Mouse (Mus musculus) heart, adult 8-10 months (tissue): Measurements from ENCODE around the gene Tmem201. TPM values are rescaled to one million over a fixed set of nuclear protein-coding genes. Genes with fewer than 3 reads are reported as not detected.
A peak's percentile ranks its signal among the peaks of the same experiment; 100 is the strongest.
"Not testable (repeated sequence)": the region's sequence is repeated elsewhere in the genome, so short reads cannot be mapped to it uniquely, and the experiment has no call there.

Experiments
- DNase-seq: peaks from one replicate; pipeline ENCODE4 v3.0.0; 2022; ENCODE audit warnings: low spot score
- total RNA-seq, 4 experiments: library from RNA; stranded (reverse); gene quantifications; 2 replicates each; pipeline ENCODE4 v1.2.4; 2022

Tmem201 gene
- total RNA-seq: 10 to 100 TPM; 92.2 to 93.9 (median 93.1) TPM

DNA sequence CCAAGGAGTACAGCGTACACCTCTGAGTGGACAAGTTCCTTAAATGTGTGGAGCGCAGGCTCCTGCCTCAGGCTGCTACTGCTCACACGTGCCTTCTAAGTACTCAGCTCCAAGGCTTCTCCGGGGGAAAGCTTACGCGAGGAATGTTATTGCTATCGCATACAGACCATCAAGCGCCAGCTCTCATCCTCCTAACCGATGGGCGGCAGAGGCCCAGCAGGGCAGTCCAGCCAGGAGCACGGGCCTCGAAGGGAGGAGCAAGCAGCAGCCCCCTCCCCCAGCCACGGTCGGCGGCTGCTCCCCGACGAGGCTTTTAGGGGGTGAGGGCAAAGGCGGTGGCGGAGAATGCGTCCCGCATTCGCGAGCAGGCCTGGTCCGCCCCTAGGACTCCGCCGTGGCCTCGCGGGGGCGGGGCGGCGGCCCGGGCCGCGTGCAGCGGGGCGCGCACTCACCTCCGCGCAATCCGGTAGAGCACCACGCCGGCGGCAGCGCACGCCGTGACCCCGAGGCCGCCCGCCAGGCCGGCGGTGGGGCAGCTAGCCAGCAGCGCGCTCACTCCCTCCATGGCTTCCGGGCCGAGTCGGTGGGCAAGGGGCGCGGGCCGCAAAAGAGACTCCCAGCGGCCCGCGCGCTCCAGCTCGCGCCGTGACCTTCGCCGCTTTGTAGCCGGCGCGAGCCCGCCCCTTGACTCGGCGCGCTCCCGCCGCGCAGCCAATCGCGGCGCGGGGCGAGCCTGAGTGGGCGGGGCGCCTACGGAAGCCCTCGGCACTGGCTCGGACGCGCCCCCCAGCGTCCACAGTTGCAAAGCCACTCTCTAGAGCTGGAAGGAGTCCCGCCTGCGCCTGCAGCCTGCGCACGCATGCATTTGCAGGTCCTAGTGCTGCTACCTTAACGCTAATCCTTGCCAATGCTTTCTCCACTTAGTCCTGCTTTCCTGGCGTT lies at the start of gene Tmem201:
Gene Tmem201, minus strand, starts transcription at position 662 of the 942 bp plus-strand sequence.
- peak; percentile 91 for DNase-seq

DNA sequence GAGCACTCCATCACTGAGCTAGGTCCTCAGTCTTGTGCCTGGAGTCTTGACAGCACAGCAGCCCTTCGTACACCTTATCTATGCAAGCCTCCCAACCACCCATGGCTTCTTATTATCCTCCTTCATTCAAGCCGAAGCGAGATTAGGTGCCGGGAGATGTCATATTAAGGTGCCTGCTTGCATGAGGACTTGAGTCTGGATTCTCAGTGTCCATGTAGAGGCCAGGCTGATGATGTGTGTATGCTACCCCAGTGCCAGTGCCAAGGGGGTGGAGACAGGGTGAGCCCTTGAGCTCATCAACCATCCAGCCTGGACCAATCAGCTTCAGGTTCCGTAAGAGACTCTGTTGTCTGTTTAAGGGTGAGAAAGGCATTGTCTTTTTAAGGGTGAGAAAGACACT lies 47.1 kb upstream of the Tmem201 start:
- no peak for DNase-seq

DNA sequence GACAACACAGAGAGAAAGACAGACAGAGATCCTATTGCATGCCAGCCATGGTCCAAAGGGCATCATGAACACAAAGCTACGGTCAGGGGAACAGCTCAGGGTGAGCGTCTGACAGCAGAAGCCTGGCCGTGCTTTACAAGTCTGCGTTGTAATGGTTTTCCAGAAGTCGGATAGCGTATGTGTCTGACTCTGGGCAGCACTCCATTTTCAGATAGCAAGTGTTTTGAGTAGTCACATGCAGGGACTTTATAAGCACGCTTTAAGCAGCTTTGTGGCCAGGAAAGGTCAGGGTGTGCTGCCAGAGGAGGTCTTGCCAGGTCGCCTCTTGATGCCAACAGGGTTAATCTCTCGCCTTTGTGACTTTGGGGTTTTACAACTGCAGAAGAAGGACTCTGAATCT lies 46.5 kb upstream of the Tmem201 start:
- no peak for DNase-seq

DNA sequence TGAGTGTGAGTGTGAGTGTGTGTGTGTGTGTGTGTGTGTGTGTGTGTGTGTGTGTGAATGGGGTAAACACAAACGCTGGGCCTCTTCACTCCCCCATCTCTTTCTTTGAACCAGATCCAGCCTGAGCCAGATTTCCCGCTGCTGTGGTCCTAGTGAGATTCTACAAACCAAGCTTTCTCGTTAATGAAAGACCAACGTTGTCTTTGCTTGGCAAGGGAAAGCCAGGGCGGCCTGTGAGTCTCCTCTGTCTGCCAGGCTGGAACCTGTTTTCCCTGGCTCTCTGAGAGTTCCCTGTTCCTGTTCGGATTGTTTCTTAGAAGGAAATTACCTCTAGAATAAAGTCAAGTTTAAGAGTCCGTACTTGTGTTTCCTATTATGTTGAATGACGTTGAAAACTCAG lies 45.1 kb upstream of the Tmem201 start:
- no peak for DNase-seq

DNA sequence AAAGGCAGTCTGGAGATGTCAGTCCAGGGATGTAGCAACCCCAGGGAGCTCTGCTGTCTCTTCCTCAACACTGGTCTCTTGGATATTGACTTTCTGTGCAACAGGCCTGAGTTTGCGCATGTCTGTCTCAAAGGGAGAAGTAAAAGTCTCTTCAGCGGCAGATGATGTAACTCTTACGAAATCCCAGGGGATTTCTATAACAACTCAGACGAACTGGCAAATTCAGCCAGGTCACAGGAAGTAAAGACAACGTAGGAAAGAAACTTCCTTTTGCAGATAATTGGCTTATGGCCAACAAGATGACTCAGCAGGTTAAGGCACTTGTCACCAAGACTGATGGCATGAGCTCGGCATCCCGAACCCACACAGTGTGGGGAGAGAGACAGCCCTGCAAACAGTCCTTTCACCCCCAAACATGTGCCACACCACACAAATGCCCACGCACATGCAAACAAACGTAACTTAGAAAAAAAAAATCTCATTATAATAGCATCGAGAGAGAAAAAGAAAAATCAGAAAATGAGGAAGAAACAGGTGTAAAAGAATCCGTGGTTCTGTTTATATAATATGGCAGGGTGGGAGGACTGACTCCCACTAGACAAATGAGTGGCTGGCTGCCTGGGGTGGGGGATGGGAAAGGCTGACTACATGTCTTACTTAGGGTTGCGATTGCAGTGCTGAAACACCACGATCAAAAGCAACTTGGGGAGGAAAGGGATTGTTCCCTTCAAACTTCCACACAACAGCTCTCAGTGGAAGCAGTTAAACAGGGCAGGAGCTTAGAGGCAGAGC lies 42.9 kb upstream of the Tmem201 start:
- DNase-seq: peak; percentile 60

DNA sequence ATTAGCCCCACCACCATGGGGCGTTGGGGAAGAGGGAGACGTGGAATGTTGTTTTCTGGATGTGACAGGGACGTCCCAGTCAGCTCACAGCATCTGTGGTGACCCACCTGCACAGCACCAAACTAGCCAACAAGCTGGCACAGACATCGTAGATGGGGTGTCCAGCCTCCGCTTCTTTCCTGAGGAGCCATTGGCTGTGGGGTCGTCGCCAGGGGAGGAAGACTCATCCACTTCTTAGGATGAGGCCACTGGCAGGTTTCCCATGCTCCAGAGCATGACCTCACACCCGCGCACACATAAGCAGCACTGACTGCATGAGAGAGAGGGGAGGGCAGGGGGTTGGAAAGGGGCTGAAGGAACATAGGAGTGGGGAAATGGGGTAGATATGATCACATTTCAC lies 42.1 kb upstream of the Tmem201 start:
- DNase-seq: no peak

DNA sequence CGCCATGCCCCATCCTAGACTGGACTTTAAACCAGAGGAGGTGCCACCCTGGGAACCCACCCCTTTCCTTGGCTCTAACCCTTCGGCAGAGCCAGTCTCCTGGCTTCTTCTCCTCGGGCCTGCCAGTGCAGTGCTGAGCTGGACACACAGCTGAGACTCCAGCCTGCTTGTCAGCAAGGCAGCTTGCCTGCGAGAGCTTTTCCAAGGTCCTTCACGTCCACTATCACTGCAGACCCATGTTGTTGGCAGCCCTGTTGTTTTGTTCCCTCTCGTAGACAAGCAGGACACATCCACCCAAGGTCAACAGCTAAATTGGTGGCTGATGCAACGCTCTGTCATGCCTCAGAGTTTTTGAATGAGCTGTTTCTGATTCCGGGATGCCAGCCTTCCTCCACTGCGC lies 39.3 kb upstream of the Tmem201 start:
- peak; percentile 62 for DNase-seq

DNA sequence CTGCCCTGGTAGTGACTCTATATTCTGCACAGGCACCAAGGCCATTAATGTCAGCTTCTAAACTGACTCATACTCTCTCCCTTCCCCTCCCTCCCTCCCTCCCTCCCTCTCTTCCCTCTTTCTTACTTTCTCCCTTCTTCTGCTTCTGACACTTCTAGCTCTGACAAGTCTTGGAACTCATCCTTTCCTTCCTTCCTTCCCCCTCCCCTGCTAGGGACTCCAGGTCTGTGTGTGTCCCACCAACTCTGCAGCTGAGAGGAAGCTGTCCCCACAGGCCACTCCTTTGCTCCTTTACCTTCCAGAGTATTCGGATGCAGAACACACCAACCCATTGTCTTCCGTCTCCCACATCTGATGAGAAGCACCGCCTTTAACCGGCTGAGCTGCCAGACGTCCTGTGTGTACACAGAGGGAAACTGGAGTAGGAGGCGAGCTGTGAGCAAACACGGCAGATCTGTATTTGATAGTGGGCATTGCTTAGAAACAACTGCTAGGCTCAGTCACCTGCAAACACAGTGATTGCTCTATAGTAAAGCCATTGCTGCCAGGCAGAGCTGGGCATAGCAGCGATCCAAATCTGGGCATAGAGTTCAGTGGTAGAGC lies 38.0 kb upstream of the Tmem201 start:
- no peak for DNase-seq

DNA sequence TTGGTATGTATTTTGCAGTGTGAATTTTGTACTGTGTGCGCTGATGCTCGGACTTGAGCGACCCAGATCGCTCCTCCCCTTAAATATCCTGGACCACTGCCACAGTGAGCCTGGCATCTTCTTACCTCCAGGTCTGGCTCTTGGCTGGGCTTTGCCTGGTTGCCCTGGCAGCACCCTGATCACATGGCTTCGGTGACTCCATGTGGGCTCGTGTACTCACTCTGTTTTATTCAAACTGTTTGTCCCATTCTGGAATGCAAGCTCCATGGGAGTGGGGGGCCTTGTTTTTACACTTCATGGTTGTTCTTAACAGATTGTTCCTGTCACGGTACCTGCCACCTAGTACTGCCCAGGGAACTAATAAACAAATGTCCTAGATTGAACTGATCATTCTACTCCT lies 37.5 kb upstream of the Tmem201 start:
- peak; percentile 67 for DNase-seq

DNA sequence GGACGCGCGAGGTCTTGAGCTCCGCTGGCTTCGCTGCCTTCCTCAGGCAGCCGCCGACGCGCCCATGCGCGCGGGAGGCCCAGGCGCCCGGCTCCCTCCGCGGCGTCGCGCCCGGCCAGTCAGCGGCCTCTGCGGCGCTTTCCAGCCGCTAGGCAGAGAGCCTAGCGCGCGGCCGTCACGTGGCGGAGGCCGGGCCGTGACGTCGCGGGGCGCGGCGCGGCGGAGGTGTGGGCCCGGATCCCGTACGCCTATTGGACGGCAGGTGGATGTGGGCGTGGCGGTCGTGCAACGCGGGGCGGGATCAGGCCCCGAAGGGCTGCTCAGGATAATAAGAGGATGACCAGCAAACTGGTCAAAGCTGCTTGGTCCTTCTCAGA lies 36.2 kb upstream of the Tmem201 start, which contains the start of gene Slc25a33:
Gene Slc25a33, minus strand, starts transcription at position 184 of the 377 bp plus-strand sequence.
- DNase-seq: peak; percentile 96

DNA sequence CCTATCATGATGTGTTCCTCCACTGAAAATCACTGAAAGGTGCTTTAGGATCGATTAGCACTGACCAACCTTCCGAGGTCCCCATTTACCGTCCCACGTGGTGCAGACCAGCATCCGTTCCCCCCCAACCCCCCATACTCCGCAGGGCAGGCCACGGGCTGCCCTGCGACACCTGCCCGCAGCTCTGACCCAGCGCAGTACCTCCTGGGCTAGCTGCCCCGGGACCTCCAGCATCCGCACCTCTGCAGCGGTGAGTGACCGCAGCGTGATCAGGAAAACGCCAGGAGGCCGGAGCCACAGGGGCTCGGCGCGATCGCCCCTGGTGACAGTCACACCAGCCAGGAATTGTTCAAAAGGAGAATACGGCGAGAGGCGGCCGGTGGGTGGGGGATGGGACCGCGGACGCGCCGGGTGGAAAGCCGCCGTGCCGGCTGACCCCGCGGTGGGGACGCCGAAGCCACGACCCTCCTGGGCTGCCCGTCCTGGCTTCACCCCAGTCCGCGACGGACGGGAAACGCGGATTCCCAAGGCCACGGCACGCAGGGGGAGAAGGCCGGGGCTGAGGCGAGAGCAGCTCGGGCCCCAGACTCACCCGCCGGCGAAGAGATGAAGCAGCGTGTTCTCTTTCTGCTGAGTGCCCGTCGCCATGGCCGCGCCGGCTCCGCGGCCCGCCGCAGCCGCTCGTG lies 35.7 kb upstream of the Tmem201 start:
- no peak for DNase-seq

DNA sequence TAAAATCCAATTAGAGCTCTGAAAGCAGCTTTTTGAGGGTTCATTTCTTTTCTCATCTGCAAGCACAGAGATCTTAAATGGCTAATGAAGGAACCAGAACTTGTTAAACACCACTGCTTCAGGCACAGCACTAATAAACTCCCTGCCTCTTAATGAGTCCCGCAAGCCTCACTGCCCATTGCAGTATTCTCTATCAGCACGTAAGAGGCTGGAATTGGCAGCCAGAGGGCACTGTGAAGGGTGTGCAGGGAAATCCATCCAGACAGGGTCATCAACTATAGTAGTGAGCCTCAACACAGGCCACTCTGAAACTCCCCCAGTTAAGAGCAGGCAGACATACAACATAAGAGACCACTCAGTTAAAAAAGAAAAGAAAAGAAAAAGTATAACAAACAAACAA lies 34.5 kb upstream of the Tmem201 start:
- no peak for DNase-seq

DNA sequence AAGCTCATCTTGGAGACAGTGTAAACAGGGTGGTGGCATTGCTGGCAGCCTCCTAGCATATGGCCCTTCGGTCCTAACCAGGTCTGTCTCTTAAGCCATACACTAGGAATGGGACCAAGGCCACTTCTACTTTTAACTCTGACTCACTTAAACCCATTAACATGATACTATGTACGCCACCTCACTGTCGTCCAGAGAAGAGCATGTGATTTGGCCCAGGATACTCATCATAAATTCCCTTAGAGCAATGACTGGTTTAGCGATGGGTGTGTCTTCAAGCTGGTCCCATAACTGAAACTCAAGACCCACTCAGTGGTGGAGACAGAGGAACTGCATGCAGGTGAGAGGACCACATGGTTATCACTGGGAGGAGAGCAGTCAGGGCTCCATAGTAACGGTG lies 27.4 kb upstream of the Tmem201 start:
- DNase-seq: no peak

DNA sequence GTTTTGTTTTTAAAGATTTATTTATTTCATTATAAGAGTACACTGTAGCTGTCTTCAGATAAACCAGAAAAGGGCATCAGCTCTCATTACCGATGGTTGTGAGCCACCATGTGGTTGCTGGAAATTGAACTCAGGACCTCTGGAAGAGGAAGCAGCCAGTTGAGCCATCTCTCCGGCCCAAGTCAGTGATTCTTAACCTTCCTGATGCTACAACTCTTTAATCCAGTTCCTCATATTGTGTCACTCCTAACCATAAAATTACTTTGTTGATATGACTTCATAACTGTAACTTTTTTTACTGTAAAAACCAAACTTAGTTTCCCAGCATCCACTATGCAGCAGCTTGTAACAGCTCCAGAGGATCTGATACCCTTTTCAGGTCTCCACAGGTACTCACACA lies 25.5 kb upstream of the Tmem201 start:
- no peak for DNase-seq

DNA sequence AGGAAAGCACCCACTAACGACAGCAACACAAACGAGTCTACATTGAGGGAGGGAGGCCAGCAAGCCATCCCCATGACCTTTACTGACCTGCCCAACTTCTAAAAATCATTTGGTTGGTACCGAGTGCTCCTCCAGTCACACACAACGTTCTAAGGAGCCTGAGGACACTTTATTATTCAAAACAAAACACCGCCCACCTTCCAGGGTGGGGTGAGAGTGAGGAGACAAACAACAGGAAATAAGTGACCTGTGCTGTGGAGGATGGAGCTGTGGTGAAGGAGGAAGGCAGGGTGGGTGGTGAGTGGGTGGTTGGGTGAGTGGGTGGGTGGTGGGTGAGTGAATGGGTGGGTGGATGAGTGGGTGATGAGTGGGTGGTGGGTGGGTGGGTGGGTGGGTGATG lies 21.7 kb upstream of the Tmem201 start:
- no peak for DNase-seq

DNA sequence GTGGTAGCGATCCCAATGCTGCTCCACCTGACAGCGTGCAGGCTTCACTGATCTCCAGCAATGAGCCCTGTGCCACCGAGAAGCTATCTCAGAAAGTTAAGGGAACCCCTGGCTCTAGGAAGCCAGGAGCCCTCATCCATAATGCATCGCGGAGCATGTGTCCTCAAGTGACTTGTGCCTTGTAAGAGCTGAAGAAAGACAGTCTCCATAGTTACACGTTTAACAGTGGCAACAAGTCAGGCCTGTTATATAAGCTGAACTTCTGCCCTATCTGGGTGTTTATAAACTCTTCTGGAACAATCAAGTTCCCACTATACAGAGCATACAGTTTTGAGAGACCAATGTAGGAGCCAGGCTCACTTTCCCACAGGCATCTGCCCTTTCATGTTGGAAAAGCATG lies 20.6 kb upstream of the Tmem201 start:
- no peak for DNase-seq

DNA sequence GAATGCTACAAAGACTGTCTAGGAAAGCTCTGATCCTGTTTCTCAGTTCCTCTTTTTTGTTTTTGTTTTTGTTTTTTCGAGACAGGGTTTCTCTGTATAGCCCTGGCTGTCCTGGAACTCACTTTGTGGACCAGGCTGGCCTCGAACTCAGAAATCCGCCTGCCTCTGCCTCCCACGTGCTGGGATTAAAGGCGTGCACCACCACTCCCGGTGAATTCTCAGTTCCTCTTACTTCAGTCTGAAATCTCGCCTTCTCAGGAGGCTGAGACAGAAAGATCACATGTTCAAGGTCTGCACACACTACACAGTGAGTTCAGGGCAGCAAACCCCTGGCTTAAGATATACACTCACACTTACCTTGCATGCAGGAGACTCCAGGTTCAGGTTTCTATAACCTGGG lies 18.7 kb upstream of the Tmem201 start:
- not testable (repeated sequence) for DNase-seq

DNA sequence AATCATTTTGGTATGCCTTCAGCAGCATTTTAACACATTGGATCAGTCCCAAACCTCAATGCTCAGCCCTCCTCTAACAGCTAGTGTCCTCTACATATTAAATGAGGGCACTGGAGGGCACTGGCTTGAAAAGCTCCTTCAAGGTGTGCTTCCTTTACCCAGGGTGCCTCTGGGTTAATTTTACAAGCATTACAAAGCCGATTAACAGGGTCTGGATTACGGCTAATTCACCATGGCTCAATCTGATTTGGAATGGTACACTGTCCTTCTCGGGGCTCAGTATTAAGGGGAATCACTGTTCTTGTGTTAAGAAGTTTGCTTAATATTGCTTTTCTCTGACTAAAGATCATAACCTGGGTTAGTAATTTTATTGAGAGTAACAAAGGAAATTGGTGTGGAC lies 15.0 kb upstream of the Tmem201 start:
- no peak for DNase-seq

DNA sequence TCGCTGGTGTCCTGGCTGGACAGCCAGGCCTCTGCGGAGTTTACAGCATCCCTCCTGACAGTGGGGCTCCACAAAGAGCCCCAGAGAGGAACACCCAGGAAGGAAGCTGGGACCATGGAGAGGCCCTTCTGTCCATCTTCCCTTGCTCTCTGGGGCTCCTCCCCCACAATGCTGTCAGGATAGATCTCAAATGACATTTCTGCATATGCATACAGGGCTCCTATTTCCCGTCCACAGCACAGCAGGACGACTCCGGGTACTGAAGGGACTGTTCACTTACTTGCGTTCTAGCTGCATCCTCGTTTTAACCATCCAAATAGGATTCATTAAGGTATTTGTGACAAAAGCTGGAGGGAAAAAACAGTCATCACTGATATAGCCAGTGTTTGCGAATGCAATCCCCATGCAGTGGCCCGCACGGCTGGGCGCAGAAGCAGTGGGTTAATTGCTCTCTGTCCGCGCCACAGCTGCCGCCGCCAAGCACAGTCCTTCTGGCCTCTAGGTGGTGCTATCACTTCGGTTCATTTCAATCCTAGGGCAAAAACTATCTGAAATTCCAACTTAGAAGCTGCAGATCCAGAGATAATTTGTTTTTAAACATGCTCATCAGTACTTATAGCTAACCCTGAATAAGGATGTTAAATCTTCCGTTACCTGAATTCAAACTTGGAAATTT lies 14.4 kb upstream of the Tmem201 start:
- DNase-seq: no peak

DNA sequence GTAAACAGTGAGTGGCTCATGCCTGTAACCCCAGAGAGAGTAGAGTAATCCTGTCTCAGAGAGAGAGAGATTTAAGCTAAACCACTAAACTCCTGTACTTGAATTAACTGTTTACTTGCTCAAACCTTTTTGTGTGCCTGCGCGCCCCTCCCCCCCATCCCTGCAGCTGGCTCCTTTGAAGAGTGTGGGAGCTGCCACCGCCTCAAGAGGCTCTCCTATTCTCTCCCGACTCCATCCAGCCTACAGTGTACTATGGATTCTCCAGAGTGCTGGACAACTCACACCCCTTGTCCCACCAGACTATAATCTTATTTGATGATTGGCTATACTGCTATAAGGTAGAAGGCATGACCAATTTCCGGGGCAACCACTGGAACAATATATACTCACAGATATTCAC lies 12.8 kb upstream of the Tmem201 start:
- no peak for DNase-seq

DNA sequence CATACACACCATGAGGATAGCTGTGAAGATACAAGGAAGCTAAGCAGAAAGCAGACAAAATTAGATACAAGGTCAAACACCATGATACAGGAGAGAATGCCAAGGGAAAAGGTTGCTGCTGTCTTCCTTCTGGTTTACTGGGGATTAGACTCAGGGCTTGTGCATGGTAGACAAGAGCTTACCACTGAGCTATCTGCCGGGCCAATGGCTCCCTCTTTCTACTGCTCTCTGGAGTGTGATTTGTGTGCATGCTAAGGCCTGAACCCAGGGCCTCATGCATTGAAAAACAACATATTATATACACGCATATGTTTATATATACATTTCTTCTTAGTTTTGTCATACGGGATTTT lies 11.8 kb upstream of the Tmem201 start:
- DNase-seq: not testable (repeated sequence)
